Comparison of ENCODE assay signal across 8 mouse cellular contexts in the genomic region with DNA sequence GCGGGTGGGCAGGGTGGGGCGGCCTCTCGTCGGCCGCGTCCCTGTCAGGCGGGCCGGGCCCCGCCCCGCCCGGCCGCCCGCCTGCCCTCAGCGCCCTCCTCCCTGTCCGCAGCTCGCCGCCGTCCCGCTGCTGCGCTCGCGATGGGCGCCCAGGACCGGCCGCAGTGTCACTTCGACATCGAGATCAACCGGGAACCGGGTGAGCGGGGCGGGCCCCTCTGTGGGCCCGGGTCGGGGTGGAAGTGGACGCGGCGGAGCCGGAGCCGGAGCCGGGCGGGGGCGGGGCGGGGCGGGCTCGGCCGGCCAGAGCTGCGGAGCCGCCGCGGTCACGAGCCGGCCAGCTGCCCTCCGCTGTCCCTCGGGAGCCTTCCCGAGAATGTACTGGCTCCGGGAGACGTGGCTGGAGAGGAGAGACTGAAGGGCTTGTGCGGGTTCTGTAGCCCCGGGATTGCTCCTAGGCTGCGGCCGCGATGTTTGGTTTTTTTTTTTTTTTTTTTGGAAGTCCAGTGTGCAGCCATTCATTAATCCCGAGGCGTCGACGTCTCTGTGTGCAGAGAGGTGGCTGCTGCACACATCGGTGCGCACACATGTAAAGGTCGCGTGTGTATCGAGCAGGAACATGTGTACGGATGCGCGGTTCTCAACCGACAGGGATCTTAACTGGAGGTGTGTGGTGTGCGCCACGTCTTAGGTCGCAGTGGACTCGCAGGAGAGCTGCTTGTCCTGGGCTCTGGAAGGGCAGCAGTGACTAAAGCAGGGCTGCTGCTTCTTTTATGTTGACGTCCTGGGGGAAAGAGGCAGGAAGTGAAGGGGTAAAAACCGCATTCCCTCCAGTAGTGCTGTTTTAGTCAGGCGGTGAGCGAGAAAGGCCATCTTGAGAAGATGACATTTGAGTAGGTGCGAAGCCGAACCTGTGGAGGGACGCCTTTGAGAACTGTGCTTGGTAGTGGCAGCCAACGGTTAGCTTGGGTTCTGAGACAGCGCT. TPM values are rescaled to one million over a fixed set of nuclear protein-coding genes. Genes with fewer than 3 reads are reported as not detected.
DNase-seq lines count a peak whose midpoint lies in the region; ATAC-seq and TF ChIP-seq lines count a peak whose summit lies in the region.

No protein-coding gene starts in this region.

- H3K27me3 ChIP-seq in forebrain, embryonic 12.5 days: no peaks in the 10 kb centered on the region
- no peaks in the 10 kb centered on the region for H3K27me3 ChIP-seq in lung, embryonic 15.5 days

- ATAC-seq in forebrain, embryonic 12.5 days (ENCODE audit: low FRiP score): peak; percentile 70
- ATAC-seq in lung, embryonic 15.5 days (ENCODE audit: borderline replicate concordance, extremely low read depth, low FRiP score, low TSS enrichment): peak; percentile 72
- ATAC-seq in neutrophil, adult 5-6 weeks (ENCODE audit: extremely low read depth, insufficient number of reproducible peaks, low FRiP score, poor library complexity, severe bottlenecking): peak; percentile 26; the same call in 1 of the 2 replicates

- H3K4me2 ChIP-seq in forebrain, embryonic 12.5 days: peak overlapping the region; percentile 84
- H3K4me2 ChIP-seq in lung, embryonic 15.5 days: peak overlapping the region; percentile 78

- no peak for TF ChIP-seq POLR2A in brain, embryonic 14.5 days (IDR thresholded peaks at IDR 0.05; ENCODE audit: borderline replicate concordance, extremely low read depth, insufficient read depth, insufficient read length, poor library complexity, severe bottlenecking)

- H3K27ac ChIP-seq in forebrain, embryonic 12.5 days: peak overlapping the region; percentile 96
- peak overlapping the region; percentile 97 for H3K27ac ChIP-seq in lung, embryonic 15.5 days

- DNase-seq in spleen, adult 12 weeks (ENCODE audit: low spot score): peak; percentile 25
- no peak for DNase-seq in spleen, postnatal 14 days (ENCODE audit: low spot score in 2 of 2)
- DNase-seq in brain, embryonic 14.5 days (ENCODE audit: low read depth): peak; percentile 65
- peak; percentile 84 for DNase-seq in induced T-regulatory cell, adult 2 months (ENCODE audit: low read depth)
- DNase-seq in layer of hippocampus, postnatal 25 days (ENCODE audit: extremely low spot score in 1 of 2, low spot score in 1 of 2): no peak

- no peak for TF ChIP-seq CTCF in brain, embryonic 14.5 days (IDR thresholded peaks at IDR 0.05; ENCODE audit: borderline replicate concordance, extremely low read depth, insufficient read depth, insufficient read length)

- H3K4me1 ChIP-seq in forebrain, embryonic 12.5 days: peaks cover 13% of the 10 kb centered on the region
- peaks cover 10% of the 10 kb centered on the region for H3K4me1 ChIP-seq in lung, embryonic 15.5 days

- no peaks in the 10 kb centered on the region for H3K36me3 ChIP-seq in forebrain, embryonic 12.5 days (replicated peaks)
- H3K36me3 ChIP-seq in lung, embryonic 15.5 days: no peaks in the 10 kb centered on the region

- H3K9ac ChIP-seq in forebrain, embryonic 12.5 days: peak overlapping the region; percentile 97
- peak overlapping the region; percentile 95 for H3K9ac ChIP-seq in lung, embryonic 15.5 days

- WGBS in forebrain, embryonic 12.5 days: under 1% methylated on average over 66 of the region's 87 CpGs
- WGBS in lung, embryonic 15.5 days: under 1% methylated on average over 60 of the region's 87 CpGs

- H3K9me3 ChIP-seq in forebrain, embryonic 12.5 days: no peaks in the 10 kb centered on the region
- no peaks in the 10 kb centered on the region for H3K9me3 ChIP-seq in lung, embryonic 15.5 days

- H3K4me3 ChIP-seq in forebrain, embryonic 12.5 days (replicated peaks): peak overlapping the region; percentile 97
- H3K4me3 ChIP-seq in lung, embryonic 15.5 days: peak overlapping the region; percentile 93

RNA-seq across cellular contexts. Expression of gene Nktr, which starts 0.7 kb away (rescaled TPM):
- 165 and 197 TPM in 2 replicates for polyA plus RNA-seq in brain, embryonic 14.5 days (2012; rRNA removed)
- 75.7 and 78.2 TPM in 2 replicates for polyA plus RNA-seq in forebrain, embryonic 12.5 days (2016; fragmentation: Nextera tagmentation; extraction: Ambion mirVana)
- polyA plus RNA-seq in lung, embryonic 15.5 days (2015; fragmentation: Nextera tagmentation; extraction: Ambion mirVana): 57.5 and 60.4 TPM in 2 replicates
- total RNA-seq in neutrophil, adult 5-6 weeks (2017): 216 and 260 TPM in 2 replicates
- total RNA-seq in layer of hippocampus, postnatal 25 days (2021): 100 to 1,000 TPM in 1 of 2 experiments, 10 to 100 TPM in 1; 71.9 to 123 TPM

RNA-seq across cellular contexts. Expression of gene Ss18l2, which starts 9.5 kb away (rescaled TPM):
- polyA plus RNA-seq in brain, embryonic 14.5 days (2012; rRNA removed): 65.3 and 71.1 TPM in 2 replicates
- 97.5 and 104 TPM in 2 replicates for polyA plus RNA-seq in forebrain, embryonic 12.5 days (2016; fragmentation: Nextera tagmentation; extraction: Ambion mirVana)
- 96.0 and 101 TPM in 2 replicates for polyA plus RNA-seq in lung, embryonic 15.5 days (2015; fragmentation: Nextera tagmentation; extraction: Ambion mirVana)
- total RNA-seq in neutrophil, adult 5-6 weeks (2017): 8.0 and 14.9 TPM in 2 replicates
- total RNA-seq in layer of hippocampus, postnatal 25 days (2021): 10 to 100 TPM; 80.2 to 90.3 TPM

RNA-seq across cellular contexts. Expression of gene Sec22c, which starts 14.3 kb away (rescaled TPM):
- 21.2 and 25.2 TPM in 2 replicates for polyA plus RNA-seq in brain, embryonic 14.5 days (2012; rRNA removed)
- 24.5 and 29.3 TPM in 2 replicates for polyA plus RNA-seq in forebrain, embryonic 12.5 days (2016; fragmentation: Nextera tagmentation; extraction: Ambion mirVana)
- polyA plus RNA-seq in lung, embryonic 15.5 days (2015; fragmentation: Nextera tagmentation; extraction: Ambion mirVana): 9.8 and 10.3 TPM in 2 replicates
- 5.7 and 7.1 TPM in 2 replicates for total RNA-seq in neutrophil, adult 5-6 weeks (2017)
- total RNA-seq in layer of hippocampus, postnatal 25 days (2021): 10 to 100 TPM; 26.3 to 32.7 TPM

RNA-seq across cellular contexts. Expression of gene Zfp651, which starts 39.5 kb away (rescaled TPM):
- 38.8 and 51.4 TPM in 2 replicates for polyA plus RNA-seq in brain, embryonic 14.5 days (2012; rRNA removed)
- polyA plus RNA-seq in forebrain, embryonic 12.5 days (2016; fragmentation: Nextera tagmentation; extraction: Ambion mirVana): 9.5 and 10.8 TPM in 2 replicates
- polyA plus RNA-seq in lung, embryonic 15.5 days (2015; fragmentation: Nextera tagmentation; extraction: Ambion mirVana): 16.7 and 17.7 TPM in 2 replicates
- 0.12 TPM in 1 of 2 replicates, not detected in the other for total RNA-seq in neutrophil, adult 5-6 weeks (2017)
- total RNA-seq in layer of hippocampus, postnatal 25 days (2021): 100 to 1,000 TPM; 101 to 109 TPM

RNA-seq across cellular contexts. Expression of gene Klhl40, which starts 57.8 kb away (rescaled TPM):
- 0.55 and 0.72 TPM in 2 replicates for polyA plus RNA-seq in brain, embryonic 14.5 days (2012; rRNA removed)
- 0.28 TPM in 1 of 2 replicates, not detected in the other for polyA plus RNA-seq in forebrain, embryonic 12.5 days (2016; fragmentation: Nextera tagmentation; extraction: Ambion mirVana)
- polyA plus RNA-seq in lung, embryonic 15.5 days (2015; fragmentation: Nextera tagmentation; extraction: Ambion mirVana): 0.47 and 0.49 TPM in 2 replicates
- total RNA-seq in neutrophil, adult 5-6 weeks (2017): not detected in 2 replicates
- total RNA-seq in layer of hippocampus, postnatal 25 days (2021): 1 to 10 TPM; 3.3 to 4.4 TPM

Comparison
In these comparisons a context has a peak if more than half of its experiments do, and no peak if none do; other contexts are left out.
1. DNase-seq: peak in spleen, adult 12 weeks (single experiment), brain, embryonic 14.5 days (single experiment) and induced T-regulatory cell, adult 2 months (single experiment); none in spleen, postnatal 14 days (0 of 2) and layer of hippocampus, postnatal 25 days (0 of 2).
2. Peak in every context shown above with its lines, with median percentiles within 50 percentile points of each other: ATAC-seq.